Mouse (Mus musculus): ENCODE measurements at regions not wholly inside any gene's neighbourhood (a gene's known extent, or its start where the extent isn't known, plus 50 kb on each side); places are given as distances from the start of the nearest gene placed in this dataset.
A peak's percentile ranks its signal among the peaks of the same experiment; 100 is the strongest.

DNA sequence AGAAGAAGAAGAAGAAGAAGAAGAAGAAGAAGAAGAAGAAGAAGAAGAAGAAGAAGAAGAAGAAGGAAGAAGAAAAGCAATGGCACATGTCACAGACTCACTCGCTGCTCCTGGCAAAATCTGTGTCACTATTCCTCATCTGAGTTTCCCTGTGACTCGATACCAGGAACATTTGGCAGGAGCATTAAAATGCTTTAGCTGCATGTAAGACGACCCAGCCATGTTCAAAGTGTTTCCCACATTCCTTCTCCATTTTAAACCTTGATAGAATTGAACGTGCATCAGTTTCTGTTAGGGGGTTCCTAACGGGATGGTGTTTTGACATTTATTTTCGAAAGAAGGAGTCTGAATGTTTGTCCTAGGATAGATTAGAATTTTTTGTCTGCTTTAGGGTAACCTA is 51.2 kb upstream of the Pja2 start:
- no peak for DNase-seq

DNA sequence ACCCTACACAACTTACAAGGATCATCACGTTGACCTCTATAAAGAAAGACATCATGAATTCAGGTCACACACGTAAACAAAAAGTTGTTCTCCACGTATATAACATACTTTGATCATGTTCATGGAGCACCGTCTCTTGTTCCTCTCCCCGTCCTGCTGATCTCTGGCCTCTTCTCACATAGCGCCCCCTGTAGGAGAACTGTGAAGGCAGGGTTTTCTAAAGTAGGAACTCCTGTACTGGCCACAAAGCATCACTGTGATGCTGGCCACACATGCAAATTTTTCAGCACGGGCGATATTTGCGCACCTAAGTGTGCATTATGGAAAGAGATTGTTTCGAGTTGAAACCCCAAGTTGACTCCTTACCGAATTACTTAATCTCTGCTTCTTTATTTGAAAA is 51.9 kb upstream of the Pja2 start:
- no peak for DNase-seq

DNA sequence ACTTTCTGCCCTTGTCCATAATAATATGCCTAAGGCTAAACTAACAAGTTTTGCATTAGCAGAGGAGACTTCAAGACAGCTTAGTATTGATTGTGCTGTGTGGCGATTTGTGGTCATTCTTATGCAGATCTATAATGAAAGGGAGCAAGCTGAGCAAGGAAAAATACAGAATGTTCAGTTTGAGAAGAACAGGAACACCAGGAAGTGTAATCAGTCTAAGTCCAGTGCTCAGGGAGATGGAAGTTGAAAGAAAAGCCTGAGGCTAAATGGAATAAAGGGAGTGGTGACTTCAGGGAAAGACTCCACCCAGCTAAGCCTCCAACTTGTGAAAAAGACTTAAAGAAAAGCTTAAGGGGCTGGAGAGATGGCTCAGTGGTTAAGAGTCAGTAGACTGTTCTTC is 58.6 kb upstream of the Pja2 start:
- no peak for DNase-seq

DNA sequence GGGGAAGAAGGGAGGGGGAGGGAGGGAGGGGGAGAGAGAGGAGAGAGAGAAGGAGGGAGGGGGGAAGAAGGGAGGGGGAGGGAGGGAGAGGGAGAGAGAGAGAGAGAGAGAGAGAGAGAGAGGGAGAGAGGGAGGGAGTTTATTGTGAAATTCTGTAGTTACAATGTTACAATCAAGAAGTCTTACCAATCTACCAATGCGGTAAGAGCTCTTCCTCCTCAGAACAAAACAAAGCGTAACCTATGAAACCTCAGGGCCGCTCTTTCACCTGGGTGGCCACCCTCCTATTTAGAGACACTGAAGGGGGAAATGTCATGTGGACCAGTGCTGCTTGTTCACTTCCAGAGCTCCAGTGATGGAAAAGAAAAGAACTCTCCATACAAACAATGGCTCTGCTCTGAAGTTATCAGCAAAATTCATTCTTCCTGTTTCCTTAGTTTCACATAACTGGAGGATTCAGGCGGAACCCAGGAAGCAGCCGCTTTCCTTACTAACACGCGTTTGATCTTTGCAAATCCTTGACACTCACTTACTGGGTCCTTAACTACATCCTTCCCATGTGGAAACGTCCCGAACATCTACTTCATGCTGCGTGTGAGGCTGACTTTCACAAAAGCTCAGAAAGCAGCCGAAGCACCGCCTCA is 65.7 kb upstream of the Pja2 start:
- DNase-seq, result peak in 1 of 2 experiments; percentile 4

DNA sequence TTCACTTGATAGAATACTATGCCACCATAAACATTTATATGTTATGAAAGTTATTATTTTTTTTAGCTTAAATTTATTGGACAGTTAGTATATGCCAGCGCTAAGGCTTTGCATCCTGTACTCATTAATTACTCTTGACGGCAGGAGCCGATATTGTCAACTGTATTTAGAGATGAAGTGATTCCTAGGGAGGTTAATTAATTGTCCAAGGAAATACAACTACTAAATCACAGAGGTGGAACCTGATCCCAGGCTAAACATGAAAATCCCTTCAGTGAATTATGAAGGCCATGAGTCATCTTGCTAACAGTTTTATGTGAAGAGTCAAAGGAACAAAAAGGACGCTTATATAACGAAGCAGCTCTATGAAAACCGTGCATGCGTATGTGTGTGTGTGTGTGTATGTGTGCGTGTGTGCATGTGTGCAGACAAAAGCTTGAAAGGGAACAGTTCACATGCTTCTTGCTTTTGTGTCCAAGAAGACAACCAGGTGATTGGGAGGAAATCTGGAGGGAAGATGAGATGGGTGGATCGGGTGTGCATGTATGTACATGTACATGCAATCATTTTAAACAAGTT is 66.5 kb upstream of the Pja2 start:
- DNase-seq, result no peak

DNA sequence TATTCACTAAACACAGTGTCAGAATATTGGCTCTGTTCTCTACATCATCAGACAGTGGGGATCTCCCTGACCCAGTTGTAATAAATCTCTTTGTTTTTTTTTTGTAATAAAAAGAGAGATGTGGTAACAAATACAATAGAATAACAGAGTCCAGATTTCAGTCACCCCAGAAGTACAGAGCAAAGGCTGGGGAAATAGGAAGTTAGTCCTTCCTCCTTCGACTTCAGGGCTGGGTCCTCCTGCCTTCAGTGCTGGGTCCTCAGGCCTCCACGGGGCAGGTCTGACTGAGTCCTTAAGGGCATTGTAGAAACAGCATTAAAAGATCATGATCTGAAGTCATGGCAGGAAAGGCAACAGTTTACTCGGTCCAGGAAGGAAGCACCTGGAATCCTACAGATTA is 67.0 kb upstream of the Pja2 start:
- DNase-seq, result no peak

DNA sequence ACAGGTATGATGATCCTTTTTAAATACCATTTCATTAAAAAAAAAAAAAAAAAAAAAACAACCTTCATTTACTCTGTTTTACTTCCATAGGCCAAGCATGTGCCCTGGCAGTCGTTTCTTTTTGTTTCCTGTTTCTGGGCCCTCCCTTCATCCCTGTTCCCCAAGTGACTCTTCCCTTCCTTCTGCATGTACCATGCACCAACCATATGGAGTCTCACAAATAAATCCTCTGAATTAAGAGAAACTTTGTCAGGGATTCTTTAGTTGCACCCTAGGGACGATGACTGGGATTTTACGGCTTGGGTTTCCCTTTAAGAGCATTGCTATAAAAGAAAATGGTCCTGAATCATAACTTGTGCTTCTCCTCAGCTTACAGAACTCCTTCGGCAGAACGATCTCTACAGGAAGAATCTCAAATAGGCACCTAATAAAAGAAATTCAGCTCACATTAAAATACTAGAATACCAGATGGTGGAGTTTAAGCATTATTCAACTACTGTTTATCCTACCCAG is 75.1 kb upstream of the Pja2 start:
- no peak for DNase-seq

DNA sequence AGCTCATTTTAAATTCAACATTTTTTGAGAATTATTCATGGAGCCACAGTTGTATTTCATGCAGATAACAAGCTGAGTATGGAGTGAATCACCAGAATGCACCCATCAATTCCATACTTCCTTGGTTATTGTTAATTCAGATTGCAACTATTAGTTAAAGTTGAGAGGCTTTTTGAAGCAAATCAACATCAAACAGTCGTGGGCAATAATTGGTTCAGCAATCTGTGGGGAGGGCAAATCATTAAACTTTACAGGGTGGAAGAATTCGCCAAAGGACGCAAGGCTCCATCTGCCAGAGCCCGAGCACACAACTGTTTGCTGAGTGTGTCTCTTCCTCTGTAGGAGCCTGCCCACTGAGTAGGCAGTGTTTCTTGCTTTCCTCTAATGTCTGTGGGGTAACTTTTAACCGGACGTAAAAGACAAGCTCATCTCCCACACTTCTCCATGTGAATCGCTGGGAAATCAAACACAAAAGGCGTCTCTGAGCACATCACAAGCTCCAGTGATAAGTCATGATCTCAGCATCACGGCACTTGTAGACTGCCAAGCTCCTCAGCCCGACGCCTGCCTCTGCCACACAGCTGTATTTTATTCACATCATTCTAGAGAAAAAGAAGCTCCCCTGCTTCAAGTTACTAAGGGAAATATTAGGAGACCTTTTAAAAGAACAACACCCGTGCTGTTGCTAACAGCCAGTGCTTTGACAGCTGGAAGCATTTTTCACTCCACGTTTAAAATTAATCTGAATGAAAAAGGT is 75.7 kb upstream of the Pja2 start:
- DNase-seq, result no peak

DNA sequence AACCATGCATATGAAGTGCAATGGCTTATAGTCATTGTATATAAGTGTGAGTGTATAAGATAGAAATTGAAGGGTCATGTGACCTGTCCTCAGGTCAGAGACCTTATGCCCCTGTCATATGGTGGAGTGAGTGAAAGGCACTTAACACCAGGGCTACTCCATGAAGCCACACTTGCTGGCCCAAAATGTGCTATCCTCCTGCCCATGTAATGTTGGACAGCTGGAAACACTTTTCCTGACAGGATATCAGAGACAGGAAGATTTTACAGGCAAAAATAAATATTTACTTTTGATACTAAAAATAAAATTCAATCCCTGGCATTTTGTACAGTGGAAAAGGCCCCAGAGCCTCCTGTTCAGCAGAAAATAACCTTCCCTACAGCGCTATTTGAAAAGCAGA is 94.1 kb upstream of the Pja2 start:
- no peak for DNase-seq

DNA sequence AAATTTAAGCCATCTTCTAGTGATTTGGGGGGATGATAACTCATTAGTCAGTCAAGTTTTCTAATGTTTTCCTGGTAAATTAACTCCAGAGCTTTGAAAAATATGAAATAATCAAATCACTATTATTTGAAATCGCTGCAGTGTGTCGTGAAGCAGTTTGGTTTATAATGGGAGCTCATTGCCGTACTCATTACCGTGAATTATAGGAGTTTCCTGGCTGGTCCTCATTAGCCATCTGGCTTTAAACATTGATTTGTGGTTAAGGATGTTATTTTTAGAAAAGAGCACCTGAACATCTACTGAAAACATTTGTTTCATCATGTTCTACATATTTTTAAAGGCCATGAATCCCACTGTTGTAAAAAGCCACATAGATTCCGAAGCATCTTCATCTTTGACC is 94.8 kb upstream of the Pja2 start:
- no peak for DNase-seq

DNA sequence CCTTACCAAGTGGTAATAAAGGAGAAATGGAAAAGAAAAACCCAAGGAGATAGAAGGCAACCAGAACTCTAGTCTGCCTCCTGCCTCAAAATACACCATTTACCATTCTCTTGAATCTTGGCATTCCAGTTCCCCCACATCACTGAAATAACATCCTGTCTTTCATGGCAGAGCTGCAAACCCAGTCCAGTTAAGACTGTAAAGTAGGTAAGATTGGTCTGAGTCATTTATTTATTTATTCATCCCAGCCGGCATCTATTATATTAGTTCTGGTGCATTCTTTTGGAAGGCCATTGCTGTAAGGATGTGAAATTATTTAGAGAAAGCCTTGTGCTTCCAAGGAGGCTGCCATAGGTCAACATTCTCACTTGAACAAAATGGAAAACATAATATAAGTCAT is 107.9 kb upstream of the Pja2 start:
- no peak for DNase-seq

DNA sequence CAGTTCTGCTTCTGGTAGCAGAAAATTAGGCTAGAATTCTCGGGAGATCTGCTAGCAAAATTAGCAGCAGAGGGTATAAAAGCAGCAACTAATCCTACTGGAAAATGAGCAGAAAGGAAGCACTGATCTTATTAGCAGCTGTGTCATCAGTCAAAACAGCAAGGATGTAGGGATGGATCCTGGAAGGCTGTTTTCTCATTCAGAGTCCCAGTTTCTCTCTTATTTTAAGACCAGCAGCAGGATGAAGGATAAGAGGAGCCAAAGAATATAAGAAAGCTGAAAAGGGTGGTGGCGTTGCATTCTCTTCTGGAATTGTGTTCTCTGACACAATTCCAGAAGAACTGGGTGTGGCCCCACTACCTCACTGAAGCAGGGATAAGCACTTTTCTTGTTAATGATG is 123.0 kb upstream of the Pja2 start:
- no peak for DNase-seq

DNA sequence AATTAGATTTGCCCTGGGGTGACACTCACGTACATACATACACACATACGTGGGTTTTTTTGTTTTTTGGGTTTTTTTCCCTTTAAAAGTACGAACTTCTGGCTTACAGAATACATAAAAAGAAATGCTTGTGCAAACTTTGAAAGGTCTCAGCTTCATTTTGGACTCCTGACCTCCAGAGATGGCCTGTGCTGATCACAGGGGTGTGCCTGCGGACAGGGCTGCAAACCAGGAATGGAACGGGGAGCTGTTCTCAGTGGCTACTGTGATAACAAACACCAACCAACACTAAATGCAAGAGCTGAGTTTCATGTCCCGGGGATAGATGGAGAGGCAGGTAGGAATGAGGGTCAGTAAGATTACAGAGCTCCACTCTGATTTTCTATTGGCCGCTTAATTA is 134.3 kb upstream of the Man2a1 start:
- no peak for DNase-seq

DNA sequence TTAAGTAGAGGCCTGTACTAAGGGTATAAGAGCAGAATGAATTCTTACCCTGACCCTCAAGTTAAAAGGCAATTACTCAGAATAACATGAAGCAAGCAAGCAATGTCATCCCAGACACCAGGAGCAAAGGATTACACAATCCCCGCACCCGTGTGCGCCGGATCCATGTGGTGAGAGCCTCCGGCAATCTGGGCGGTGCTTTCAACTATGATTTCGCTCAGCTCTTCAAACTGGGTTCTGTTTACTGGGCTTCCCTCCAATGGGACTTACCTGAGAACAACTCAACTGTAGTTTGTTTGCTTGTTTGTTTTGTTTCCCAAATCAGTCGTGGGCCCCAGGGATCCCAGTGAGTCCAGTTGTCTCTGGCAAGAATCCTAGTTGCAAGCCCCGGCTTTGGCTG is 133.8 kb upstream of the Man2a1 start:
- no peak for DNase-seq

DNA sequence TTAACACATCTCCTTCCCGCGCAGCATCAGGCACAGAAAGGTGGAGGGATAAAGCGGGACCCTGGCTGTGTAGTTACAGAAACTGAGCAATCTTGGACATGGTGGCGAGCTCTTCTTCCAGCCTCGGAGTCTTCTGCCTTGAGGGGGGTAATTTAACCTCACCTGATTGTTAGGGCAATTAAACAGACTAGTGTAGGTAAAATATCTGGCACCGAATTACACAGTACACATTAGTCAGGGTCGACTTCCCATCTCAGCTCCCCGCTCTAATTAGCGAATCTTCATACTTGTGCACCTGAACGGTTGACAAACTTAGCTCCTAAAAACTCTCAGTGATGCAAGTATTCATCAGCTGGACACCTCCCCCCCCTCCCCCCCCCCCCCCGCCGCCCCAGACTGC is 133.2 kb upstream of the Man2a1 start:
- DNase-seq, result no peak

DNA sequence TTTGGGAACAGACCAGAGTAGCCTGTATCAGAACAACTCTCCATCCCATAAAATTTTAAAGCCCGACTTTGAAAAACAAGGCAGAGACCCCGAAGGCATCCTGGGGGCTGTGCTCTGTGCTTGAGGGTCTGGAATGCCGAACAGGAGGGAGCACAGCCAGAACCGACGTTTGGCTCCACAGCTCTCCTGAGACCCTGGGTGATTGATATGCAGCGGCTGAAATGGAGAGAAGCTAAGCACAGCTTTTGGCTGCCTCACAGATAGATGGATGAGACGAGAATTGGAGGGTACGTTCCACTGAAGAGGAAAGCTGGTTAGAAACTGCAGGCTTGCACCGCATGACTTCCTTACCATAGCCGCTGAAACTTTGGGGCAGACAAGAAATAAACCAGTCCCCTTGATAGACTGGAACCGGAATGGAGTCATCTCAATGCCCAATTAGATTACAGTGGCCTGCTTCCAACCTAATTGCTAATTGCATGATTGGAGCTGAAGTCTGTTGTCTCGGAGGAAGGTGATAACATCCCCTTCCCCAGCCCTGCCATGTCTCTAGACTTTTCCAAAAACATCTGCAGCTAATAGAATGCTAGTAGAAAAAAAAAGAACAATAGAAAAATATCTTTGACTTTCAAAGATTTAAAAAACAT is 130.7 kb upstream of the Man2a1 start:
- no peak for DNase-seq

DNA sequence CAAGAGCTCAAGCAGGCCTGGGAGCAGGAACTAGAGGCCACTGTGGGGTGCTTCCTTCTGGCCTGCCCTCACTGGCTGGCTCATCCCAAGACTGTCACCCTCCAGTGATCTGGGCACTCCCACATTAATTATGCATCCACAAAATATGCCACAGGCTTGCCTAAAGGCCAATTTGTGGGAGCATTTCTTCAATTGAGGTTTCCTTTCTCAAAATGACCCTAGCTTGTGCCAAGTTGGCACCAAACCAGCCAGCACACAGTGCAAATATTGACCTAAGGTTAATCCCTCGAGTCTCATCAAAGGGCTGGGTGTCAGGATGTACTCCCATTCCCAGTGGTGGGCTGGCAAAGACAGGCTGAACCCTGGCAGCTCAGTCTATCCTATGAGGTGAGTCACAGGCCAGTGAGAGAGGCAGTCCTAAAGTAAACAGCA is 119.9 kb upstream of the Man2a1 start:
- peak; percentile 68 to 75 for DNase-seq

DNA sequence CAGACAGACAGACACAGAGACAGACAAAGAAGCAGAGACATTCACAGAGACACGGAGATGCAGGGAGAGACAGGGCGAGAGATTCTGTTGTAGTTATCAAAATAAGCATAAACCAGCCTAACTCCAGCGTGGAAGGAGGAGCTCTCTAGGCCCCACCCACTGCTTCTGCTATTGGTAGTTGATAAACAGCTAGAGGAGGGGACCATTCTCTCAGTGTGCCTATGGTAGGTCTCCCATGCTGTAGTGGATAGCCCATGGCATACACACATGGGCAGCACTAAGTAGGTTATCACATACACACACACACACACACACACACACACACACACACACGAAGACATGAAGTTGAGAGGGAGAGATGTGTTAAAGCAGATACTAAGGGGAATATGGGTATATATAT is 115.7 kb upstream of the Man2a1 start:
- no peak for DNase-seq

DNA sequence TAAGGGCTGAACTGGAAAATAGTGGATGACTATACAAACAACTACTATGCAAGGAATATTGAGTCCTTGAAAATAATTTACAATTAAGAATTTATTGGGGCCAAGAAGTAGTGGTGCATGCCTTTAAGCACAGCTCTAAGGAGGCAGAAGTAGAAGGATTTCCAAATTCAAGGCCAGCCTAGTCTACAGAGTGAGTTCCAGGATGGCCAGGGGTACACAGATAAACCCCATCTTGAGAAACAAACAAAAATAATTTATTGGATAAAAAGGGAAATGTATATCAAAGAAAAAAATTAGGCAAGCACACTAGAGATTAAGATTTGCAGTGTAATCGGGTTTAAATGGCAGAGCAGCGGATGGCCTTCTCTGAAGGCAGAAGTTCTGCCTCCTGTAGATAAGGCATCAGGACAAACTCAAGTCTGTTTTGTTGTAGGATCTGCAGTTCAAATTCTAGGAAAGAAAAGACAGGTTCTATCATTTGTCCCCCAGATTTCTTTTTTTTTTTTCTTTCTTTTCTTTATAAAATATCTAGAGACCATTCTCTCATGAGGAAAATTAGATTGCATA is 110.7 kb upstream of the Man2a1 start:
- DNase-seq, result no peak

DNA sequence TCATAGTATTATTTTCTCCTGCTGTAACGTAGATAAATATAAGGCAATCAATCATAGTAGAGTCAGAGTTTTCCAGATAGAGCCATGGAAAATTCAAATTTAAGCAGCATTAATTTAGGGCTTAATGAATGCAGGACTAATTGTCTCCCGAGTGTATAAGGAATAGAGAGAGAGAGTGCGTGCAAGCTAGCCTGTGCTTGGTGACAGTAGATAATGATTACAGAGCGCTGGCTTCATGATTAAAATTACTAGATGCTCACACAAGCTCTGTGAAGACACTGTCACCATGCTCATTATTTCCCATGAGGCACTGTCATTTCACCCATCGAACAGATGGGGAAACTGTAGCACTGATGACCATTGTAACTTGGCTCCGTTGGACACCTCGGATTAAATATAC is 109.9 kb upstream of the Man2a1 start:
- DNase-seq, result no peak

DNA sequence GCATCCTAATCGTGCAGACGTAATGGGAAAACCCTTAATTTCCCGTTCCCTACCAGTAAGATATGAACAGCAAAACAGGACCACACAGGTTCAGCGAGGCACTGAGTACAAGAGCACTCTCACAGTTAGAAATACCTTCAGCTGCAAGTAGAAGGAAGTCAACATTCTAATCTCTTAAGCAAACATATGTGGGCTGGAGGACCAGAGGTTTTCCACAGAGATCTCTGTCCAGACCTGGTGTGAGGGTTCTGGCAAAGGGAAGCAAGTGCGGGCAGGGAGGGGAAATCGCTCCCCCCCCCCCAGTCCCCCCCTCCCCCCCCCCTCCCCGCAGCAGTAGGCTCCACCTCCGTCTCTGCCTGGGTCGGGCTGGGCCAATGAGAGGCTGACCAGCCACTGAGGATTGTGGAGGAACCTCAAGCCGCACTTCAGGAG is 108.6 kb upstream of the Man2a1 start:
- no peak for DNase-seq

DNA sequence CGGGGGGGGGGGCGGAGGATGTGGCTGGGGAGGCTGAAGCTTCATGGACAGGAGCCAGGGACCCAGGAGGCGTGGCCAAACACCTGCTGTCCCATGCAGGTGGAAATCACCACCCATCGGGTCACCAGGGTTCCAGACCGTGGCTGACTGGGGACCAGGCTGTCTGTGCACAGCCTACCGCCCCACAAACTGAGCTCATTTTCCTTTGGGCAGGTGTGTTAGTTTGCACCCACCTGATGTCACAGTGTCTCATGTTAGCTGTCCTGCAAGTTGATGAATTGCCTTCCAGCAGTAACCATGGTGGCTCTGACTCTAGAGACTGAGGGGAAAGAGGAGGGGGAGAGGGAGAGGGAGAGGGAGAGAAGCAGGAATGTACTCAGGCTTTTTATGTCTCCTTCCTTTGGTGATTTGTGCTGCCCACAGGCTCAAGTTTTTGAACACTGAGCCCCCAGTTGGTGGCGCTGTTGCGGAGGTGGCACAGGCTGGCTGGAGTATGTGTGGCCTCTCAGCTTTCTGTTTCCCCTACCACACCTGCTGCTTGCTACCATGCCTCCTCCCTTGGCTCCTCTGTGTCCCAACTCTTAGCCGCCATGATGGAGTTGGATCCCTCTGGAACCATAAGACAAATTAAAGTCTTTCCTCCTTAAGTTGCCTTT is 107.8 kb upstream of the Man2a1 start:
- DNase-seq, result peak in 1 of 2 experiments; percentile 13
